Comparison of ENCODE assay signal across 8 mouse cellular contexts in the genomic region with DNA sequence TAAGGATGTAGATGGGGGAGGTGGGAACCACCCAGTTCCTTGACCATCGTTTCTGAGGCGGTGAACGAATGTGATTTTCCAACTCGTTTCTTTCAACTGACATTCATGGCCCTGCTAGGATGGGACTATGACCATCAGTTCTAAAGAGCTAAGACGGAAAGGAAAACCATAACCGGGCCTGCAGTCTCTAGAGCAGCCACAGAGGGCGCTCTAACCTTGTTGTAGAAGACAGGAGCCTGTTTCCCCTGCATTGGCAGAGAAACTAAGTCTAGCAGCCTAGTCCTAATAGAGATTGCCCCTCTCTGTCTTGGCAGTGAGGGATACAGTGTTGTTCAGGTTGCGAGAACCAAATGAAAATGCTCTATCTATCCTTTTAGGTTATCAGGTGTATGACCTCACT. TPM values are rescaled to one million over a fixed set of nuclear protein-coding genes. Genes with fewer than 3 reads are reported as not detected.
DNase-seq lines count a peak whose midpoint lies in the region.

No protein-coding gene starts in this region.

- peak; percentile 44 to 71 for DNase-seq in heart, postnatal 10 days
- no peak for DNase-seq in heart, postnatal 25 days (ENCODE audit: low spot score)
- peak; percentile 55 for DNase-seq in A20 (ENCODE audit: low read depth, low spot score)
- DNase-seq in T-cell, adult 2 months (ENCODE audit: low spot score) = peak; percentile 81
- peak; percentile 56 for DNase-seq in kidney, postnatal 10 days
- peak; percentile 65 to 86 for DNase-seq in spleen, adult 18-20 months
- no peak for DNase-seq in Muller cell, postnatal 12 days (ENCODE audit: inconsistent ontology term)
- DNase-seq in MN1 (ENCODE audit: low spot score) = no peak

- intact Hi-C loops in heart, postnatal 10 days (cut with DNase I) = loop anchor here (5.0 kb wide), 1 partner anchor 85 kb away; no protein-coding TSS in a partner anchor
- intact Hi-C loops in heart, postnatal 25 days (cut with DNase I) = no loop called here

RNA-seq across cellular contexts. Expression of gene Pdcd4, which starts 50.1 kb away (rescaled TPM):
- 10 to 100 TPM; 30.2 to 31.0 TPM for total RNA-seq in heart, postnatal 10 days (2021)
- 10 to 100 TPM; 20.9 to 25.1 TPM for total RNA-seq in heart, postnatal 25 days (2021)

Comparison
In these comparisons a context has a peak if more than half of its experiments do, and no peak if none do; other contexts are left out.
1. DNase-seq: peak in heart, postnatal 10 days (2 of 2), A20 (single experiment), T-cell, adult 2 months (single experiment), kidney, postnatal 10 days (single experiment) and spleen, adult 18-20 months (2 of 2); none in heart, postnatal 25 days (single experiment), Muller cell, postnatal 12 days (single experiment) and MN1 (single experiment).